14 mouse cellular contexts compared by ENCODE assay signal in the genomic region with DNA sequence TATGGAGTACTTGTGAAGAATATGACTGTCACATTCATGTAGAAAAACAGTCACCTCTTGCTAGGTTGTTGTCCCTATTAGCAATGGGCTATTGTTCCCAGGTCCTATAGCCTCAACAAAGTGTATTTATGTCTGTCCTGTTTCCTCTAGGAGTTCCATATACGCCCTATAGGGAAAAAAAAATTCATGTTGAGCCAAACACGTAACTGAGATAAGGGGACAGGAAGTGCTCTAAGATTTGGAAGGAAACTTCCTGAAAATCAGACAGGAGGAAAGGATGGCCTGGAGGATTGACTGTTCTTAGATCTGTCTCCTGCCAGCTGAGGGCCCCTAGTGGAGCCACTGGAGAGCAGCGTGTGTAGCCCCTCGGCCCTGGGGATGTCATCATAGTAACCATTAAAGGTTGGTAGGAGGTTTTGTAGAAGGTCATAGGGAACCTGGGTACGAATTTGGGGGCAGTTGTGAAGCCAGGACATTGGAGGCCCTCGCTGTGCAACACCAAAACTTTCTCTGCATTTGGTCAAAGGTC. TPM values are rescaled to one million over a fixed set of nuclear protein-coding genes. Genes with fewer than 3 reads are reported as not detected.
DNase-seq lines count a peak whose midpoint lies in the region; ATAC-seq and TF ChIP-seq lines count a peak whose summit lies in the region.
"Had no signal": no experiment of that assay in that cellular context is flagged by ENCODE, and none has a peak within 500 bp of the region (broad histone marks: within the 10 kb centered on the region; RNA-seq: fewer than 3 reads in every experiment).

No protein-coding gene starts in this region.

- no peak for TF ChIP-seq EP300 in liver, embryonic 14.5 days (IDR thresholded peaks at IDR 0.05; ENCODE audit: low read depth)

- no peaks in the 10 kb centered on the region for H3K9me3 ChIP-seq in hindbrain, embryonic 15.5 days
- H3K9me3 ChIP-seq in hindbrain, embryonic 16.5 days (ENCODE audit: control insufficient read depth, low read length) = no peaks in the 10 kb centered on the region
- H3K9me3 ChIP-seq in liver, embryonic 14.5 days (ENCODE audit: control insufficient read depth, low read length) = no peaks in the 10 kb centered on the region
- H3K9me3 ChIP-seq in liver, embryonic 11.5 days (ENCODE audit: control insufficient read depth, low read length) = no peaks in the 10 kb centered on the region
- H3K9me3 ChIP-seq: liver, embryonic 13.5 days had no signal

- 55% methylated on average over 6 of the region's 6 CpGs for WGBS in hindbrain, embryonic 15.5 days
- 62% methylated on average over 6 of the region's 6 CpGs for WGBS in hindbrain, embryonic 16.5 days
- 17% methylated on average over 6 of the region's 6 CpGs for WGBS in liver, embryonic 14.5 days (ENCODE audit: insufficient replicate concordance)
- WGBS in liver, embryonic 11.5 days = 33% methylated on average over 6 of the region's 6 CpGs

- H3K36me3 ChIP-seq in hindbrain, embryonic 15.5 days = no peaks in the 10 kb centered on the region
- H3K36me3 ChIP-seq in hindbrain, embryonic 16.5 days (ENCODE audit: control insufficient read depth, insufficient read depth, low read length) = no peaks in the 10 kb centered on the region
- no peaks in the 10 kb centered on the region for H3K36me3 ChIP-seq in liver, embryonic 14.5 days (replicated peaks; ENCODE audit: control insufficient read depth, insufficient read depth, low read depth)
- H3K36me3 ChIP-seq in liver, embryonic 11.5 days (ENCODE audit: control insufficient read depth, insufficient read depth, low read length) = no peaks in the 10 kb centered on the region
- H3K36me3 ChIP-seq: forebrain, embryonic 12.5 days; hindbrain, embryonic 13.5 days; liver, embryonic 13.5 days had no signal

- no peak overlapping the region for H3K4me3 ChIP-seq in hindbrain, embryonic 15.5 days
- H3K4me3 ChIP-seq in hindbrain, embryonic 16.5 days (ENCODE audit: low read length) = no peak overlapping the region
- H3K4me3 ChIP-seq in liver, embryonic 14.5 days (ENCODE audit: insufficient read depth in 1 of 2, low read depth in 2 of 2, low read length in 2 of 2) = no peak overlapping the region
- H3K4me3 ChIP-seq in liver, embryonic 11.5 days (ENCODE audit: low read depth, low read length) = no peak overlapping the region
- H3K4me3 ChIP-seq: forebrain, embryonic 12.5 days; hindbrain, embryonic 13.5 days; liver, embryonic 13.5 days had no signal

- 0 out of 2 replicates have a peak overlapping the region, but pooled peaks have one; percentile 45 for H3K27ac ChIP-seq in hindbrain, embryonic 15.5 days (replicated peaks)
- no peak overlapping the region for H3K27ac ChIP-seq in hindbrain, embryonic 16.5 days (ENCODE audit: low read depth, low read length)
- H3K27ac ChIP-seq in liver, embryonic 14.5 days = no peak overlapping the region
- no peak overlapping the region for H3K27ac ChIP-seq in liver, embryonic 11.5 days (ENCODE audit: low read depth, low read length)
- H3K27ac ChIP-seq: forebrain, embryonic 12.5 days; liver, embryonic 13.5 days had no signal

- no peak for DNase-seq in liver, embryonic 14.5 days (ENCODE audit: low read depth in 3 of 3, low spot score in 3 of 3)
- no peak for DNase-seq in liver, embryonic 11.5 days (ENCODE audit: low spot score)
- peak; percentile 40 for DNase-seq in R1 (ENCODE audit: low read depth, low spot score)
- peak; percentile 37 to 40 for DNase-seq in lung, postnatal 4 days
- no peak for DNase-seq in frontal cortex, adult 2 months (ENCODE audit: extremely low spot score in 1 of 2, low spot score in 1 of 2)
- DNase-seq: cerebellum, adult 9-10 months; gastrocnemius, postnatal 10 days; layer of hippocampus, postnatal 36 days; liver, embryonic 13.5 days; thymus, postnatal 14 days had no signal

- no peaks in the 10 kb centered on the region for H3K27me3 ChIP-seq in hindbrain, embryonic 15.5 days
- H3K27me3 ChIP-seq in hindbrain, embryonic 16.5 days (replicated peaks; ENCODE audit: control insufficient read depth, insufficient read depth, low read length) = no peaks in the 10 kb centered on the region
- no peaks in the 10 kb centered on the region for H3K27me3 ChIP-seq in liver, embryonic 14.5 days (ENCODE audit: control insufficient read depth, insufficient read depth, low read length)
- no peaks in the 10 kb centered on the region for H3K27me3 ChIP-seq in liver, embryonic 11.5 days (replicated peaks; ENCODE audit: control insufficient read depth, insufficient read depth, low read length)
- H3K27me3 ChIP-seq: forebrain, embryonic 12.5 days; hindbrain, embryonic 13.5 days; liver, embryonic 13.5 days had no signal

- peak; percentile 43; the same call in 1 of the 2 replicates for TF ChIP-seq CTCF in liver, embryonic 14.5 days (IDR thresholded peaks at IDR 0.05; ENCODE audit: low read depth)

- H3K4me1 ChIP-seq in hindbrain, embryonic 15.5 days (replicated peaks) = no peaks in the 10 kb centered on the region
- H3K4me1 ChIP-seq in hindbrain, embryonic 16.5 days (ENCODE audit: control insufficient read depth, insufficient read depth, low read depth, low read length) = no peaks in the 10 kb centered on the region
- H3K4me1 ChIP-seq in liver, embryonic 14.5 days (replicated peaks; ENCODE audit: control insufficient read depth in 2 of 2, insufficient read depth in 2 of 2, low read length in 1 of 2) = 0 out of 4 replicates have a peak, but pooled peaks cover 0 to 11% of the 10 kb centered on the region in 2 experiments
- H3K4me1 ChIP-seq in liver, embryonic 11.5 days (replicated peaks; ENCODE audit: control insufficient read depth, insufficient read depth, low read length) = peaks cover 4% of the 10 kb centered on the region; the same call in 1 of the 2 replicates
- H3K4me1 ChIP-seq: forebrain, embryonic 12.5 days; hindbrain, embryonic 13.5 days had no signal

- no peak overlapping the region for H3K9ac ChIP-seq in hindbrain, embryonic 15.5 days
- H3K9ac ChIP-seq in hindbrain, embryonic 16.5 days (ENCODE audit: low read depth, low read length) = no peak overlapping the region
- H3K9ac ChIP-seq in liver, embryonic 14.5 days (replicated peaks) = no peak overlapping the region
- H3K9ac ChIP-seq in liver, embryonic 11.5 days (ENCODE audit: low read depth, low read length) = no peak overlapping the region
- H3K9ac ChIP-seq: forebrain, embryonic 12.5 days; hindbrain, embryonic 13.5 days; liver, embryonic 13.5 days had no signal

- H3K4me2 ChIP-seq in hindbrain, embryonic 15.5 days = no peak overlapping the region
- no peak overlapping the region for H3K4me2 ChIP-seq in hindbrain, embryonic 16.5 days (ENCODE audit: low read length)
- no peak overlapping the region for H3K4me2 ChIP-seq in liver, embryonic 14.5 days (ENCODE audit: low read depth)
- no peak overlapping the region for H3K4me2 ChIP-seq in liver, embryonic 11.5 days
- H3K4me2 ChIP-seq: forebrain, embryonic 12.5 days; hindbrain, embryonic 13.5 days; liver, embryonic 13.5 days had no signal

- no peak for ATAC-seq in hindbrain, embryonic 15.5 days (ENCODE audit: low FRiP score, low read depth)
- no peak for ATAC-seq in hindbrain, embryonic 16.5 days
- no peak for ATAC-seq in liver, embryonic 14.5 days (ENCODE audit: insufficient read depth)
- ATAC-seq in liver, embryonic 11.5 days (replicated peaks; ENCODE audit: low FRiP score) = no peak

RNA-seq across cellular contexts. Expression of a gene that starts 20.5 kb away (rescaled TPM):
- 5.0 and 5.2 TPM in 2 replicates for polyA plus RNA-seq in hindbrain, embryonic 15.5 days (2015; fragmentation: Nextera tagmentation; extraction: Ambion mirVana)
- 5.4 and 6.3 TPM in 2 replicates for polyA plus RNA-seq in hindbrain, embryonic 16.5 days (2015; fragmentation: Nextera tagmentation; extraction: Ambion mirVana)
- 17.6 and 20.6 TPM in 2 replicates for polyA plus RNA-seq in liver, embryonic 14.5 days (2012; rRNA removed)
- 16.1 and 16.7 TPM in 2 replicates for polyA plus RNA-seq in liver, embryonic 14.5 days (2014; fragmentation: Nextera tagmentation; extraction: Ambion mirVana)
- polyA plus RNA-seq in liver, embryonic 11.5 days (2014; fragmentation: Nextera tagmentation; extraction: Ambion mirVana) = 13.9 and 14.1 TPM in 2 replicates
- polyA plus RNA-seq in frontal cortex, adult 2 months (2012; rRNA removed) = 19.0 and 21.1 TPM in 2 replicates

RNA-seq across cellular contexts. Expression of a gene that starts 42.0 kb away (rescaled TPM):
- polyA plus RNA-seq in hindbrain, embryonic 15.5 days (2015; fragmentation: Nextera tagmentation; extraction: Ambion mirVana) = 42.5 and 43.1 TPM in 2 replicates
- 34.8 and 39.4 TPM in 2 replicates for polyA plus RNA-seq in hindbrain, embryonic 16.5 days (2015; fragmentation: Nextera tagmentation; extraction: Ambion mirVana)
- polyA plus RNA-seq in liver, embryonic 14.5 days (2012; rRNA removed) = 0.15 and 0.48 TPM in 2 replicates
- 0.80 and 1.2 TPM in 2 replicates for polyA plus RNA-seq in liver, embryonic 14.5 days (2014; fragmentation: Nextera tagmentation; extraction: Ambion mirVana)
- 3.2 and 3.9 TPM in 2 replicates for polyA plus RNA-seq in liver, embryonic 11.5 days (2014; fragmentation: Nextera tagmentation; extraction: Ambion mirVana)
- 19.4 and 20.6 TPM in 2 replicates for polyA plus RNA-seq in frontal cortex, adult 2 months (2012; rRNA removed)

RNA-seq across cellular contexts. Expression of a gene that starts 54.8 kb away (rescaled TPM):
- 461 and 478 TPM in 2 replicates for polyA plus RNA-seq in hindbrain, embryonic 15.5 days (2015; fragmentation: Nextera tagmentation; extraction: Ambion mirVana)
- polyA plus RNA-seq in hindbrain, embryonic 16.5 days (2015; fragmentation: Nextera tagmentation; extraction: Ambion mirVana) = 482 and 537 TPM in 2 replicates
- 62.5 and 109 TPM in 2 replicates for polyA plus RNA-seq in liver, embryonic 14.5 days (2012; rRNA removed)
- polyA plus RNA-seq in liver, embryonic 14.5 days (2014; fragmentation: Nextera tagmentation; extraction: Ambion mirVana) = 255 and 261 TPM in 2 replicates
- polyA plus RNA-seq in liver, embryonic 11.5 days (2014; fragmentation: Nextera tagmentation; extraction: Ambion mirVana) = 430 and 458 TPM in 2 replicates
- polyA plus RNA-seq in frontal cortex, adult 2 months (2012; rRNA removed) = 212 and 217 TPM in 2 replicates

Comparison
In these comparisons a context has a peak if more than half of its experiments do, and no peak if none do; other contexts are left out.
1. DNase-seq: peak in R1 (single experiment) and lung, postnatal 4 days (2 of 2); none in liver, embryonic 14.5 days (0 of 3), liver, embryonic 11.5 days (single experiment) and frontal cortex, adult 2 months (0 of 2).